Mouse (Mus musculus) hindbrain, embryonic 14.5 days (tissue): Measurements from ENCODE around the gene Msrb3. TPM values are rescaled to one million over a fixed set of nuclear protein-coding genes. Genes with fewer than 3 reads are reported as not detected.

Experiments
- ATAC-seq: fragments of 200-750 bp; cut with Nextera tagmentation; 2 replicates; pipeline ENCODE4 v1.8.0; 2017; ENCODE audit warnings: moderate number of reproducible peaks, mild to moderate bottlenecking, moderate TSS enrichment, moderate library complexity; ENCODE audit not compliant: low FRiP score
- DNase-seq: peaks from one replicate; pipeline ENCODE4 v3.0.0-alpha.2; 2015; ENCODE audit warnings: low spot score
- H3K27ac ChIP-seq: fragments of 300-500 bp; sonication (generic); 2 replicates; pipeline ENCODE4 v1.5.1; 2014; ENCODE audit warnings: mild to moderate bottlenecking, moderate library complexity
- H3K27me3 ChIP-seq: fragments of 300-500 bp; sonication (generic); 2 replicates; pipeline ENCODE4 v1.6.1; 2014; ENCODE audit warnings: mild to moderate bottlenecking, low read length, mixed read lengths; ENCODE audit not compliant: control insufficient read depth, insufficient read depth
- H3K36me3 ChIP-seq: fragments of 300-500 bp; sonication (generic); replicated peaks from 2 replicates; pipeline ENCODE4 v1.6.1; 2014; ENCODE audit not compliant: control insufficient read depth, insufficient read depth
- H3K4me1 ChIP-seq: fragments of 300-500 bp; sonication (generic); replicated peaks from 2 replicates; pipeline ENCODE4 v1.6.1; 2014; ENCODE audit warnings: antibody characterized with exemption, low read length, mixed read lengths; ENCODE audit not compliant: control insufficient read depth, insufficient read depth
- H3K4me2 ChIP-seq: fragments of 300-500 bp; sonication (generic); replicated peaks from 2 replicates; pipeline ENCODE4 v1.6.1; 2014; ENCODE audit warnings: mild to moderate bottlenecking, moderate library complexity
- H3K4me3 ChIP-seq: fragments of 300-500 bp; sonication (generic); replicated peaks from 2 replicates; pipeline ENCODE4 v1.5.1; 2014; ENCODE audit warnings: mild to moderate bottlenecking, low read length
- H3K9ac ChIP-seq: fragments of 300-500 bp; sonication (generic); 2 replicates; pipeline ENCODE4 v1.6.1; 2014
- H3K9me3 ChIP-seq: fragments of 300-500 bp; sonication (generic); 2 replicates; pipeline ENCODE4 v1.6.1; 2016; ENCODE audit warnings: low read length; ENCODE audit not compliant: control insufficient read depth
- WGBS: fragments of 180-500 bp; shearing (Covaris S2); extraction: QIAGEN DNeasy Blood & Tissue Kit; methylation state at CpG from one replicate; pipeline ENCODE4 v1.1.7; 2014; 5-methylcytosine and 5-hydroxymethylcytosine counted together
- polyA plus RNA-seq: library from polyadenylated mRNA; unstranded; fragments of >200 nt; fragmentation: Nextera tagmentation; extraction: Ambion mirVana; gene quantifications from 2 replicates; pipeline ENCODE4 v1.2.1, GENCODE M21; 2014

Gene Msrb3
- polyA plus RNA-seq, result 0.77 and 1.3 TPM in 2 replicates

- peak; percentile 78 for ATAC-seq
- WGBS, result 4% methylated on average over 61 of the region's 64 CpGs
Observed at GRCm38 (mm10) chr10:120898785-120899762, at the start of gene Msrb3. TSS of gene Msrb3 (minus strand) at chr10:120899101.

DNA sequence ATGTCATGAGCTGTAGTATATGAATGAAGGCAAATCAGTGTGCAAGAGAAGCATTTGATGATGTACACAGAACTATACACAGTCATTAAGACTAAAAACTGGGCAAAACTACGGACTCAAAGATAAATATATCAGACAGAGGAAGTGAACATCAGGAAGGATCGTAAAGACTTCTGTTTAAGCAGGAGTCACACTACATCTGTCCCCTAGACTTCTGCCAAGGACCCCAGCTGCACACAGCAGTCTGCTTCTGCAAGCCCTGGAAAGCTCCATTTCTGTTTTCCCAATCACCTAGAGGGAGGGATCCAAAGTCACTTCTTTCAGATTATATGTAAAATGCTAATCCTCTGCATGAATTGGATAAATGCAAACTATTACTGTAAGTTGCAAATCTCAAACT lies 49.6 kb upstream of the Msrb3 start:
- Histone ChIP-seq H3K9me3 (no peaks in the 10 kb centered on the region), H3K36me3 (0 out of 2 replicates have a peak, but pooled peaks cover 7% of the 10 kb centered on the region), H3K9ac (no peak overlapping the region), H3K4me3 (no peak overlapping the region), H3K27me3 (no peaks in the 10 kb centered on the region), H3K4me1 (no peaks in the 10 kb centered on the region), H3K4me2 (no peak overlapping the region), H3K27ac (no peak overlapping the region)
- 82% methylated on average over 2 of the region's 2 CpGs for WGBS
- DNase-seq, result no peak
- ATAC-seq, result no peak

More at GRCm38 (mm10) chr10:120898785-120899762, at the start of gene Msrb3:
- no peaks in the 10 kb centered on the region for H3K36me3 ChIP-seq
- H3K4me1 ChIP-seq, result peaks cover 4% of the 10 kb centered on the region; the same call in 1 of the 2 replicates
- peak within 1 kb of the TSS; percentile 68 for H3K9ac ChIP-seq
- H3K4me3 ChIP-seq, result peak within 1 kb of the TSS; percentile 67
- DNase-seq, result peak; percentile 70
- H3K27me3 ChIP-seq, result 0 out of 2 replicates have a peak, but pooled peaks cover 10% of the 10 kb centered on the region
- H3K9me3 ChIP-seq, result no peaks in the 10 kb centered on the region
- peak within 1 kb of the TSS; percentile 94 for H3K4me2 ChIP-seq
- no peak within 1 kb of the TSS for H3K27ac ChIP-seq

DNA sequence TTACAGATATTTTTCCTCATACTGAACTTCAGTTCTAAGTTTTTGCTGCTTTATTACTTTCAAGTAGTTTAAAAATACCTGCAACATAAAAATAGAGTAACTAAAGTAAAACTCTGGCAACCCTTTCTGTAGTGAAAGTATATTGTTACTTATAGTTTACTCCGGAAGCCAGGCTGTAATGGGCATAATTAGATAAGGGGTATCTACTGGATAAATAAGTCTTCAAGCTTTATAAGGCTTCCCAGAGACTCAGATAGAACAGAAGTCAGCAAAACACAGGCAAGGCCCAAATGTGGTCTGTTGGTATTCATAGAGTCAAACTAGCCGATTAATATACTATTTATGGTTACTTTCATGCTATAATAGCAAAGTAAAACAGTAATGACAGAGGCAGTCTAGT lies 48.9 kb upstream of the Msrb3 start:
- WGBS, result 96% methylated on average over 2 of the region's 2 CpGs
- H3K4me2 ChIP-seq, result no peak overlapping the region
- no peaks in the 10 kb centered on the region for H3K27me3 ChIP-seq
- ATAC-seq (no peak), DNase-seq (no peak)
- no peaks in the 10 kb centered on the region for H3K9me3 ChIP-seq
- no peak overlapping the region for H3K4me3 ChIP-seq
- H3K4me1 ChIP-seq, result no peaks in the 10 kb centered on the region
- 0 out of 2 replicates have a peak, but pooled peaks cover 7% of the 10 kb centered on the region for H3K36me3 ChIP-seq
- H3K9ac ChIP-seq, result no peak overlapping the region
- H3K27ac ChIP-seq, result no peak overlapping the region

DNA sequence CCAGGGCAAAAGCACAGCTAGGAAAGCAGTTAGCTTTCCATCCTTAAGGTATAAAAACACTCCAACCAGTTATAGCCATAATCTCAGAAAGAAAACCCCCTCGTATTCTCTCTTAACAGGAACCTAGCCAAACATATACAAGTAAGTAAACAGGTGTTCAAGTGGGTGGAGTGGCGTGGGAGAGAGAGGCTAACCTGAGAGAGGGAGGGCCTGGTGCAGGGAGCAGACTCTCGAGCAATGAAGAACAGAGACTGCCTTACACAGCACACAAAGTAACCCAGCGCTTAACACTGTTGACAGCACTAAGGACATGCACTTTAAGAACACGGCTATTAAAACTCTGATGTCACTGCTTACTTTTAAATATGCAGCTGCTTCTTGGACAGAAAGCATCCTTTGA lies 47.9 kb upstream of the Msrb3 start:
- DNase-seq, result no peak
- no peak overlapping the region for H3K27ac ChIP-seq
- 0 out of 2 replicates have a peak, but pooled peaks cover 7% of the 10 kb centered on the region for H3K36me3 ChIP-seq
- WGBS, result 86% methylated on average over 5 of the region's 5 CpGs
- H3K9ac ChIP-seq, result no peak overlapping the region
- no peak overlapping the region for H3K4me2 ChIP-seq
- H3K9me3 ChIP-seq, result no peaks in the 10 kb centered on the region
- no peaks in the 10 kb centered on the region for H3K4me1 ChIP-seq
- ATAC-seq, result no peak
- no peak overlapping the region for H3K4me3 ChIP-seq
- no peaks in the 10 kb centered on the region for H3K27me3 ChIP-seq

DNA sequence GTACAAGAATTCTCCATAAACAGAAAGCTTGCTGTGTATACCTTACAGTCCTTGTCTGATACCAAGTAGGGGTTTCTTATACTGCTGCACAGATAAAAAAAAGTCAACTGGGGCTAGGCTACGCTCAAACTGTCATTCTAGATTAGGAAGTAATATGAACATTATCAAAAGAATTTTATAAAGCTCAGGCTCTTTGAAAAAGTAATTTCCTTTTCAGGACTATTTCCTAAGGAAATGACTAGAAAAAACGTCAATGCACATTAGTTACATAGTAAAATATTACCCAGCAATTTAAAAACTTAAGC lies 40.0 kb upstream of the Msrb3 start:
- WGBS, result 86% methylated on average over 2 of the region's 2 CpGs
- Histone ChIP-seq H3K4me1 (no peaks in the 10 kb centered on the region), H3K4me2 (no peak overlapping the region), H3K27me3 (no peaks in the 10 kb centered on the region), H3K36me3 (no peaks in the 10 kb centered on the region), H3K27ac (no peak overlapping the region), H3K9me3 (no peaks in the 10 kb centered on the region), H3K4me3 (no peak overlapping the region), H3K9ac (no peak overlapping the region)
- no peak for DNase-seq
- no peak for ATAC-seq

- no peak overlapping the region for H3K9ac ChIP-seq
- no peaks in the 10 kb centered on the region for H3K9me3 ChIP-seq
- no peak overlapping the region for H3K4me3 ChIP-seq
- no peak overlapping the region for H3K4me2 ChIP-seq
- 62% methylated on average over 19 of the region's 19 CpGs for WGBS
- H3K27ac ChIP-seq, result no peak overlapping the region
- ATAC-seq, result no peak
- no peaks in the 10 kb centered on the region for H3K4me1 ChIP-seq
- DNase-seq, result peak; percentile 75
- H3K36me3 ChIP-seq, result no peaks in the 10 kb centered on the region
- H3K27me3 ChIP-seq, result no peaks in the 10 kb centered on the region
Observed at GRCm38 (mm10) chr10:120938077-120938903, 39.4 kb upstream of the Msrb3 start.

DNA sequence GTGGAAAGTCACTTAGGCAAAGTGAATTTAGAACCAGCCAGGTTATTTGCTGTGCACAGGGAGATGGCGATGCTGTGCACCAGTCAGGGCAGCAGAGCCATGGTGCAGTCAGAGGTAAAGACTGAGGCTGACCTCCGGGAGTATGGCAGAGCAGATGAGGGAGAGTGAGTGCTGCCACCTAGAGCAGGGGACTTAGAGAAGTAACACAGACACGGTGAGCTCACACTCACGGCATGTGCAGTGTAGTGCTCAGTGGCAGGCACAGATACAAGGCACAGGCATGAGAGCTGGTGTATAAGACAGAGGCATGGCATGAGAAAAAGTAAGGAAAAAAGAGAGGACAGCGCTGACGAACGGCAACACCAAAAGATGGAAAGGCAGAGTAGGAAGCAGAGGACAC lies 30.6 kb upstream of the Msrb3 start:
- DNase-seq (no peak), ATAC-seq (no peak)
- Histone ChIP-seq H3K4me3 (no peak overlapping the region), H3K27ac (no peak overlapping the region), H3K36me3 (peaks cover 23% of the 10 kb centered on the region), H3K4me2 (no peak overlapping the region), H3K27me3 (no peaks in the 10 kb centered on the region), H3K9ac (no peak overlapping the region), H3K9me3 (no peaks in the 10 kb centered on the region), H3K4me1 (no peaks in the 10 kb centered on the region)
- 79% methylated on average over 7 of the region's 7 CpGs for WGBS

DNA sequence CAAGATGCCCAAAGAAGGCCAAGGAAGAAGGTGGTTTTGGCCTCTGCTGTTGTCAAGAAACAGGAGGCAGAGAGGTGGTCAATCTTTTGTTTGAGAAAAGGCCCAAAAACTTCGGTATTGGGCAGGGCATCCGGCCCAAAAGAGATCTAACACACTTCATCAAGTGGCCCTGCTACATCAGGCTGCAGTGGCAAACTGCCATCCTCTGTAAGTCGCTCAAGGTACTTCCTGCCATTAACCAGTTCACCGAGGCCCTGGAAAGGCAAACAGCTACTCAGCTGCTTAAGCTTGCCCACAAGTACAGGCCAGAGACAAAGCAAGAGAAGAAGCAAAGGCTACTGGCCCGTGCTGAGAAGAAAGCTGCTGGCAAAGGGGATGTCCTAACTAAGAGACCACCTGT lies 29.3 kb upstream of the Msrb3 start:
- Histone ChIP-seq H3K4me3 (no peak overlapping the region), H3K4me1 (no peaks in the 10 kb centered on the region), H3K27ac (no peak overlapping the region), H3K9me3 (no peaks in the 10 kb centered on the region), H3K9ac (no peak overlapping the region), H3K36me3 (peaks cover 23% of the 10 kb centered on the region), H3K4me2 (no peak overlapping the region), H3K27me3 (no peaks in the 10 kb centered on the region)
- 93% methylated on average over 5 of the region's 5 CpGs for WGBS
- DNase-seq (no peak), ATAC-seq (no peak)

DNA sequence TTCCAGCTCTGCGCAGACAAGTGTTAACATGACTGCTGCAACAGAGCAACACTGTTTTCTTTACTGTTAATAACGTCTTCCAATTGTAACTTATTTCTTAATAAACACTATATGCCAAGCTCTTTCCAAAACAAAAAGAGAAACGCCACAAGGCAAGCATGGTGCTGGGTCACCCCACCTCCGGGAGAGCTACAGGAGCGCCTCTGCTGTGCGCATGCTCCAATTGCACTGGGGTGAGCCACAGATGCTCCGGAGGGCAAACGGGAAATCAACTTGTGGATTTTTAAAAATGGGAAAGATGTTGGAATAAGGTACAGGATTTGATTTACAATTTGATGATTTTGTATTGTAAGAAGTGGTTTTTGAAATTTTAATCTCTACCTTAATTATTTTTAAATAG lies 27.3 kb upstream of the Msrb3 start:
- Histone ChIP-seq H3K4me3 (no peak overlapping the region), H3K36me3 (peaks cover 22% of the 10 kb centered on the region), H3K4me1 (no peaks in the 10 kb centered on the region), H3K27me3 (no peaks in the 10 kb centered on the region), H3K9ac (no peak overlapping the region), H3K9me3 (no peaks in the 10 kb centered on the region), H3K4me2 (no peak overlapping the region), H3K27ac (no peak overlapping the region)
- ATAC-seq (no peak), DNase-seq (no peak)
- WGBS, result 94% methylated on average over 8 of the region's 8 CpGs
